Mouse (Mus musculus) Muller cell, postnatal 12 days (primary cell): ENCODE measurements around the gene Hes5.

Experiments used
- DNase-seq: peaks from one replicate; pipeline ENCODE4 v3.0.0-alpha.2; 2015; ENCODE audit errors: inconsistent ontology term

Gene Hes5

GRCm38 (mm10) chr4:154964581-154965235 is 4.0 kb downstream of the Hes5 start:
- no peak for DNase-seq

GRCm38 (mm10) chr4:154965856-154966255 is 5.1 kb downstream of the Hes5 start:
- no peak for DNase-seq

GRCm38 (mm10) chr4:154967173-154967572 is 6.5 kb downstream of the Hes5 start:
- DNase-seq: no peak

GRCm38 (mm10) chr4:154972546-154972945 is 11.8 kb downstream of the Hes5 start:
- no peak for DNase-seq

- no peak for DNase-seq
Measured at GRCm38 (mm10) chr4:154974163-154974611, 13.5 kb downstream of the Hes5 start.

GRCm38 (mm10) chr4:154980110-154980509 is 19.4 kb downstream of the Hes5 start:
- DNase-seq: no peak

- DNase-seq: no peak
Measured at GRCm38 (mm10) chr4:154981076-154981475, 20.4 kb downstream of the Hes5 start.

GRCm38 (mm10) chr4:154981530-154981929 is 20.8 kb downstream of the Hes5 start:
- peak; percentile 73 for DNase-seq

- no peak for DNase-seq
Measured at GRCm38 (mm10) chr4:154982247-154983120, 21.8 kb downstream of the Hes5 start.

GRCm38 (mm10) chr4:154983767-154984166 is 23.0 kb downstream of the Hes5 start:
- DNase-seq: no peak

- DNase-seq: no peak
Measured at GRCm38 (mm10) chr4:154985151-154985777, 24.5 kb downstream of the Hes5 start.

GRCm38 (mm10) chr4:154986096-154986495 is 25.4 kb downstream of the Hes5 start:
- peak; percentile 68 for DNase-seq

- no peak for DNase-seq
Measured at GRCm38 (mm10) chr4:154986750-154987149, 26.0 kb downstream of the Hes5 start.

- no peak for DNase-seq
Measured at GRCm38 (mm10) chr4:154994876-154995275, 34.2 kb downstream of the Hes5 start.

GRCm38 (mm10) chr4:154996572-154997154 is 35.9 kb downstream of the Hes5 start:
- peak; percentile 83 for DNase-seq

GRCm38 (mm10) chr4:154999379-154999778 is 38.7 kb downstream of the Hes5 start:
- DNase-seq: no peak

GRCm38 (mm10) chr4:155005278-155005677 is 44.6 kb downstream of the Hes5 start:
- DNase-seq: no peak

GRCm38 (mm10) chr4:155006296-155006695 is 45.6 kb downstream of the Hes5 start:
- no peak for DNase-seq

- DNase-seq: no peak
Measured at GRCm38 (mm10) chr4:155007641-155008040, 46.9 kb downstream of the Hes5 start.

GRCm38 (mm10) chr4:155008075-155008474 is 47.4 kb downstream of the Hes5 start:
- no peak for DNase-seq

- DNase-seq: no peak
Measured at GRCm38 (mm10) chr4:155009216-155009615, 48.5 kb downstream of the Hes5 start.

GRCm38 (mm10) chr4:155010870-155011269 is 50.1 kb downstream of the Hes5 start:
- DNase-seq: peak; percentile 84
